Mouse (Mus musculus) brain, embryonic 14.5 days (tissue): ENCODE data around the gene Mllt10. TPM values are rescaled to one million over a fixed set of nuclear protein-coding genes. Genes with fewer than 3 reads are reported as not detected.

Experiments
- DNase-seq: peaks from one replicate; pipeline ENCODE4 v3.0.0-alpha.2; 2011; ENCODE audit warnings: low read depth
- CTCF ChIP-seq: fragments of 200-500 bp; IDR thresholded peaks from 2 replicates; pipeline ENCODE4 v1.5.1; 2012; ENCODE audit warnings: inconsistent platforms, mild to moderate bottlenecking, moderate library complexity, borderline replicate concordance; ENCODE audit not compliant: insufficient read depth, insufficient read length; ENCODE audit errors: extremely low read depth
- POLR2A ChIP-seq: fragments of 200-500 bp; IDR thresholded peaks from 2 replicates; pipeline ENCODE4 v1.6.1; 2012; ENCODE audit warnings: mild to moderate bottlenecking, inconsistent platforms, borderline replicate concordance; ENCODE audit not compliant: poor library complexity, insufficient read depth, insufficient read length, severe bottlenecking; ENCODE audit errors: extremely low read depth
- polyA plus RNA-seq: library from polyadenylated mRNA; depleted of rRNA; stranded (reverse); fragments of >200 nt; gene quantifications from 2 replicates; pipeline ENCODE4 v1.2.3, GENCODE M21; 2012; rRNA removed

Mllt10 gene
- polyA plus RNA-seq = 41.1 and 49.4 TPM in 2 replicates

DNA sequence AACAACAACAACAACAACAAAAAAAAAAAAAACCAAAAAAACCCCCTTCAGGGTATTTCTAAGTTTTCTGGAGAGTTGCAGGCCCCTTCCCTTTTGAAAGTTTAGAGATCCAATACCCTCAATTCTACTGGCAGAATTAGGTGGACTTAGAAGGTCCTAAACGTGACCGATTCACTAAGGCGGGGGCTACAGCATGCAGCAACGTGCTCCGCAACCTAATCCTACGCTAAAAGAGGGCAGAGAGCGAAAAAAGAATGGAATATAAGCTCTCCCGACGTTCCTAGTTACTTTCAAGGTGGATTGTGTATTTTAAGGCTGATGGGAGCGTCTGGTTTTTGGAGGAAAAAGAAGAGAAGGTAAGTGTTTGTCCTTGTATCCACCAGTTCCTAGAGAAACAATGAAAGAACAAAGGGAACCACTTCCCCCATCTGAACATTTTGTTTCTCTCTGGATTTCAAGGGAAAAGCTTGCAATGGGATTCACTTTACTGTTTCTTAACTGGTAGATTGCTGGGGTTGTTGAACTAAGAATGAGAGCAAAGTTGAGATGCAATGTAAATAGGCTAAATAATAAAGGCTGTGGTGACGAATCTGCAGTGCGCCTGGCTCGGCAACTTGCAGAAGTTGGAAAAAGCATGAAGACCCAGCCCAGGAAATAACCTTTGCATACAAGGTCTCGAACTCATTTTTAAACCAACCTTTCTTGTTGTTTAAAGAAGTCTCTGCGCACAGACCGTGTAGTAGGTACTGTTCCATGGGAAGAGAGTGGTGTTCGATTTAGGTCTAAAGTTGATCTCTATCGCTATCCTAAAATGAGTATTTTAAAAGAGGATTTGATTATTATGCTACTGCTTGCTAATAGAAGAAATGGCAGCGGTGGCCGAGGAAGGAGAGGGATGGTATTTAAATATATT, at the start of gene Mllt10:
Mllt10 (plus strand) TSS at position 222 of the 913 bp plus-strand sequence.
- no peak for TF ChIP-seq POLR2A
- no peak for TF ChIP-seq CTCF
- DNase-seq = peak; percentile 77

DNA sequence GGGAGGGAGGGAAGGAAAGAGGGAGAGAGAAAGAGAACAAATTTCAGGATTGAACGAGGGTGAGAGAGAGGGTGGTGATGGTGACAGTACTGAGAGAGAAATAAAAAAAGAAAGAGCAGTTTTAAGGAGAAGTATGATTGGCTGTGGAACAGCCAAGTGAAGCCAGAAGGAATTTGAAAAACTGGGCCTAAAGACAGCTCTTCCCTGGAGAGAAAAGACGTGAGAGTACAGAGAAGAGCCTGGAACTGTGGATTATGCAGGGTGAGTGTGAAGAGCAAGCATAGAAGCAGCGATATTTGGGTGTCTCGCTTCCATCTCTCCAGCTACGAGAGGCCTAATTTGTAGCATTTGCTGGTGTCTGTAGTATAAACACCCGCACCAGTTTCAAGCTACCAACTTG, 43.8 kb upstream of the Mllt10 start:
- TF ChIP-seq CTCF (no peak), POLR2A (no peak)
- DNase-seq = peak; percentile 8

DNA sequence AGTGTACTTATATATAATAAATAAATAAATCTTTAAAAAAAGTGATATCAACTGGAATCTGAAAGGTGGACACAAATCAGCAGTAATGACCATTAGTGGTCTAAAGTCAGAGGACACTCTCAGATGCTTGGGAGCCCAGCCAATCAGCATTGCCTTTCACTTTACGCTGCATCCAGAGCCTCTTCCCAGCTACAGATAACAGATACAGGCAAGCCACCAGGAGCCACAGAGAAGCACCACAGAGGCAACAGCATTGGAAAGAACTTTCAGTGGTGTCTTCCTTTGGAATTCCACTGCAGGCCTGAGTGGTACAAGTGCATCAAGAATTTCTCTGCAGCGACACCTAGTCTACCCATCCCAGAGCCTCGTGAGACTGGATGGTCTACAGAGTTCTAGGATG, 42.2 kb upstream of the Mllt10 start:
- TF ChIP-seq POLR2A = no peak
- no peak for TF ChIP-seq CTCF
- DNase-seq = no peak

DNA sequence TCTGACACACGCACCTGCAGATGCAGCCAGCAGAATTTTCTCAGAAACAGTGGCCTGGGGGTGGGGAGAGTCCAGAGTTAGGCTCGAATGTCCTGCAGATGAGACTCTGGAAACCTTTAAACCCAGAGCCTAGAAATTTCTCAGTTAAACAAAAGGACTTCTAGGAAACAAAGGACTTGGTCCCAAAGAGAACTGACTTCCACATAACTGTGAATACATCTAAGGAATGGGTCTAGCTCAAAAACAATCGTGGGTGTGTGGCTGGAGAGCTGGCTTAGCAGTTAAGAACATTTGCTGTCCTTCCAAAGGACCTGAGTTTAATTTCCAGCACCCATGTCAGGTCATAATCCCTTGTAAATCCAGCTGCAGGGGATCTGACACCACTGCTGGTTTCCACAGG, 39.5 kb upstream of the Mllt10 start:
- no peak for DNase-seq
- TF ChIP-seq CTCF (no peak), POLR2A (no peak)

DNA sequence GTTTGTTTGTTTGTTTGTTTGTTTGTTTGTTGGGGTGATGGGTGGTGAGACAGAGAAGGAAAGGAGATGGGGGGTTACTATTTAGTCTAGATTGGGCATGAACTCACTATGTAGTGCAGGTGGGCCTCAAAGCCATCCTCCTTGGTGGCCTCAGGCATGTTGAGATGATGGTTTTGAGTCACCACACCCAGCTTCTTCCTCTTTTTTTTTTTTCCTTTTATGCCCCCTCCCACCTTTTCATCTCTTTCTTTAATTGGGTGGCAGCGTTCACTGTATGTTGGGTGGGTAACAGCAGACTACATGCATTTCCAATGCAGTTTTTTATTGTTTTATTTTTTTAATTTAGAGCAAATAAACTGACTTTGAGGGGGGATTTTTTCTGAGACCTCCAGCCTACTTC, 38.4 kb upstream of the Mllt10 start:
- DNase-seq = no peak
- no peak for TF ChIP-seq POLR2A
- no peak for TF ChIP-seq CTCF

DNA sequence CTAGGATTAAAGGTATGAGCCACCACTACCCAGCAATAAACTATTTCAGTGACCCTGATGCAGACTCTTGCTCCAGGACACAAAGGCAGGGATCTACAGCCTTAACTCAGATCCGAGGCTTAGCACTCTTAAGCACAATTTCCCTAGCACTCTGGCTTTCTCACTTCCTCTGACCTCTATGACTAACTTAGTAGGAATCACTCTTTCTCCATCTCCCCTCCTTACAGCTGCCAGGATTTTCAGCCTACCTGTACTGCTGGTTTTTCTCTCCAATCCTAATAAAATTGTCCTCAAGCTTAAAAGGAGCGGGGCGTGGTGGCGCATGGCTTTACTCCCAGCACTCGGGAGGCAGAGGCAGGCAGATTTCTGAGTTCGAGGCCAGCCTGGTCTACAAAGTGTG, 37.7 kb upstream of the Mllt10 start:
- no peak for DNase-seq
- TF ChIP-seq CTCF (no peak), POLR2A (no peak)

- TF ChIP-seq CTCF = no peak
- TF ChIP-seq POLR2A = no peak
- no peak for DNase-seq
Observed at GRCm38 (mm10) chr2:18019122-18019521, 35.9 kb upstream of the Mllt10 start.

DNA sequence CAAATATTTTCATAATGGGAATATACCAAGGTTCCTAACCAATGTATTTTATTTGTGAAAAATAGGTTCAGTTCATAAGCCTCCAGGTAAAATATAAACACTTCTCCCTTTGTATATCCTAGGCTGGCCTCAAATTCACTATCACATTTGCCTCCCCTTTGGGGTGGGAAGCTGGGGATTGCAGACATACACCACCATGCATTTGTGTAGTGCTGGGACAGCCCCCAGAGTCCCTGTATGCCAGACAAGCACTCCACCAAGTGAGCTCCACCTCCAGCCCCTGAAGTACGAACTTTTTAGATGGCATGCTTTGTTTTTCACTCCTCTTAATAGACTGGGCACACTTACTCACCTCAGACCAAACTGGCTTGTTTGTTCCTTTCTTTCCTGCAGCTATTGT, 32.2 kb upstream of the Mllt10 start:
- DNase-seq = no peak
- TF ChIP-seq POLR2A = no peak
- no peak for TF ChIP-seq CTCF

GRCm38 (mm10) chr2:18025116-18025515, 29.9 kb upstream of the Mllt10 start:
- no peak for TF ChIP-seq CTCF
- TF ChIP-seq POLR2A = no peak
- peak; percentile 58 for DNase-seq

DNA sequence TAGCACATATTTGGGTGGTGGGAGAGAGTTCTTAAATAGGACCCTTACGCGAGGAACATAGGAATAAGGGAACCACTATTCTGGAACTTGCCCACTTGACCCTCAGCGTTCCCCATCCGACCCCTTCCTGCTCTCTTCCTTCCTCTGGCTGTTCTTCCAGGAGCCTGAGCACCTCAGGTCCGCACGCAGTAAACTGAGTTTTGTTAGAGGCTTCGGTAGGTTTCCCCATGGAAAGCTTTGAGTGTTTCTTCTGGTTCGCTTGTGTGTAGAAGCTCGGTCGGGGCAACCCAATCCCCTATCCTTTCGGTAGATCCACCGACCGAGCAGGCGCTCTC, 29.3 kb upstream of the Mllt10 start:
- no peak for DNase-seq
- no peak for TF ChIP-seq CTCF
- TF ChIP-seq POLR2A = no peak

DNA sequence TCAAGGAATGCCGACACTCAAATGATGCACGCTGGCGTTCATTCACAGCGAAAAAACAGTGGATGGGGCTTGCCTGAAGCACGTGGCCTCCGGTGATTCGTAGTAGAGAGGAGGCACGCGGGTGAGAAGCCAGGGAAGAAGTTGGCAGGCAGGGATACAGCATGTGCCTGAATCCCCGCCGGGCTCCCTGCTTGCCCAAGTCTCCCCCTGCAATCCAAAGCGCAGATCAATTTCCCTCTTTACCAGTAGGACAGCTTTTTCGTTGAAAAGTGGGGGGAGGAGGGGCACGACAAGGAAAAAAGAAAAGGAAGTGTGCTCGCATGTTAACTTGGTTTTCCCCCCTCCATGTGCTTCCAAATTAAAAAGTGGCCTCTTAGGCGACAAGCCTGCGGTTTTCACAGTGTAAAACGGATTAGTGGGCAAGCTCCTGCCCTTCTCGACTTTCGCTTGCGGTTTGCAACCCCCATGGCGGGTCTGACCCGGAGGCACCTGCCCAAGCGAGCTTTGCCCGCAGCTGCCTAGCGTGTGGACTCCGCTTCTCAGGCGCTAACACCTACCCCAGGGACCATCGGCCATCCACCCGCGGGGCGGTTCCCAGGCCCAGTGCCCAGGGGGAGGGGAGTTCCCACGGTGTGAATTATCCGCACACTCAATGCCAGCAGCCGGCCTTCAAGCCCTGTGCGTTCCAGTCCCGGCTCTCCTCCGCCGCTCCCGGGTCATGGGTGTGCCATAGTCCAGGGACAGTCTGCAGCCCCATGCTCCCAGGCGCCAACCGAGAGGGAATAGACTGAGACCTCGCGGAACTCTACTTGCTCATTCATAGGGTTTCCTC, 28.7 kb upstream of the Mllt10 start:
- DNase-seq = peak; percentile 91

More for the DNA sequence above, 28.7 kb upstream of the Mllt10 start:
- TF ChIP-seq CTCF = no peak
- no peak for TF ChIP-seq POLR2A
